Mouse (Mus musculus) thymus, postnatal 36 days (tissue): ENCODE data around the gene Nkx2-5.

Experiments
- DNase-seq, 2 experiments: peaks; one replicate each; pipeline ENCODE4 v3.0.0; 2022; ENCODE audit warnings: mixed read lengths in 2 of 2

Gene Nkx2-5

GRCm38 (mm10) chr17:26844909-26845148, at the start of gene Nkx2-5:
Gene Nkx2-5, minus strand, starts transcription at chr17:26845009.
- DNase-seq = no peak

GRCm38 (mm10) chr17:26894342-26894741, 49.5 kb upstream of the Nkx2-5 start:
- no peak for DNase-seq

- DNase-seq = no peak
These were observed 48.7 kb upstream of the Nkx2-5 start for GRCm38 (mm10) chr17:26893492-26893891.

GRCm38 (mm10) chr17:26892635-26893375, 48.0 kb upstream of the Nkx2-5 start:
- no peak for DNase-seq

GRCm38 (mm10) chr17:26887926-26888325, 43.1 kb upstream of the Nkx2-5 start:
- no peak for DNase-seq

GRCm38 (mm10) chr17:26886047-26886749, 41.4 kb upstream of the Nkx2-5 start:
- peak; percentile 77 to 80 for DNase-seq

GRCm38 (mm10) chr17:26884995-26885926, 40.5 kb upstream of the Nkx2-5 start:
- peak; percentile 77 for DNase-seq

GRCm38 (mm10) chr17:26883585-26883984, 38.8 kb upstream of the Nkx2-5 start:
- no peak for DNase-seq

GRCm38 (mm10) chr17:26882706-26883105, 37.9 kb upstream of the Nkx2-5 start:
- DNase-seq = no peak

- no peak for DNase-seq
These were observed 34.4 kb upstream of the Nkx2-5 start for GRCm38 (mm10) chr17:26879235-26879634.

GRCm38 (mm10) chr17:26877927-26878326, 33.1 kb upstream of the Nkx2-5 start:
- DNase-seq = no peak

GRCm38 (mm10) chr17:26874542-26874941, 29.7 kb upstream of the Nkx2-5 start:
- DNase-seq = no peak

GRCm38 (mm10) chr17:26873502-26873901, 28.7 kb upstream of the Nkx2-5 start:
- DNase-seq = no peak

GRCm38 (mm10) chr17:26872870-26873269, 28.1 kb upstream of the Nkx2-5 start:
- no peak for DNase-seq

GRCm38 (mm10) chr17:26868756-26869155, 23.9 kb upstream of the Nkx2-5 start:
- no peak for DNase-seq

GRCm38 (mm10) chr17:26865156-26865555, 20.3 kb upstream of the Nkx2-5 start:
- DNase-seq = no peak

- DNase-seq = no peak
These were observed 19.5 kb upstream of the Nkx2-5 start for GRCm38 (mm10) chr17:26864343-26864742.

- no peak for DNase-seq
These were observed 17.0 kb upstream of the Nkx2-5 start for GRCm38 (mm10) chr17:26861793-26862192.

- DNase-seq = no peak
These were observed 16.6 kb upstream of the Nkx2-5 start for GRCm38 (mm10) chr17:26861383-26861782.

GRCm38 (mm10) chr17:26860906-26861305, 16.1 kb upstream of the Nkx2-5 start:
- no peak for DNase-seq

- no peak for DNase-seq
These were observed 7.5 kb upstream of the Nkx2-5 start for GRCm38 (mm10) chr17:26852262-26852661.

- no peak for DNase-seq
These were observed 6.3 kb upstream of the Nkx2-5 start for GRCm38 (mm10) chr17:26851136-26851460.

- no peak for DNase-seq
These were observed 5.7 kb upstream of the Nkx2-5 start for GRCm38 (mm10) chr17:26850358-26851135.
